Mouse (Mus musculus): Measurements from ENCODE around the gene Rexo5.

The Rexo5 gene

GRCm38 (mm10) chr7:119892742-119893141 is 98.9 kb downstream of the Rexo5 start:
- DNase-seq (ENCODE audit: low spot score): no peak

- no peak for DNase-seq (ENCODE audit: low spot score)
Observed at GRCm38 (mm10) chr7:119894818-119895544, 101.2 kb downstream of the Rexo5 start.

GRCm38 (mm10) chr7:119895639-119896512 is 102.1 kb downstream of the Rexo5 start, which contains the start of the genes Lyrm1 and Dcun1d3:
TSS of gene Lyrm1 (plus strand) at chr7:119895861.
TSS of gene Dcun1d3 (minus strand) at chr7:119896298.
- peak; percentile 98 for DNase-seq (ENCODE audit: low spot score)

DNA sequence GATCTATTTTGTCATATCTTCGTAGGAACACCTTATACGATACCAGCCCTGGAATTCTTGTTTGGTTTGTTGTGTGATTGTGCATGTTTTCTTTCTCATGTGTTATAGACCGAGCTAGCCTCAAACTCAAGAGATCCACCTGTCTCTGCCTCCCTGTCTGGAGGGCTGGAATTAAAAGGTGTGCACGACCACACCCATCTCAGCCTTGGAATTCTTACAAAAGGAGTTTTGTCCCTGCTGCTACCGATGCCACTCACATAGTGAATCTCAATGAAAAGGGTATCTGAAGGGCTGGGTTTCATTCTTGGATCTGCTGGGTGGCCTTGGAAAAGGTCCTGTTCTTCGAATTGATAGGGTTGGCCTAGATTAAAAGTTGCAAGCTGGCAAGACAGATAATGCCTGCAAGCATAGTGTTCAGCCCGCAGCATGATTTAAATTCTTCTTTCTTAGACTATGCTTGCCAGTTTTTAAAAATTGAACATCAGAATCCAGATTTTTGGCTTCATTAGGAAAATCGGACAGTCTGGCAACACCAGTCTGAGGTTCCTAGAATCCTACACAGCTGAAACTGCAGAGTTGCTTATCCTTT is 103.8 kb downstream of the Rexo5 start:
- DNase-seq (ENCODE audit: low spot score): no peak

GRCm38 (mm10) chr7:119898247-119898856 is 104.5 kb downstream of the Rexo5 start:
- DNase-seq (ENCODE audit: low spot score): no peak
